Mouse (Mus musculus): Measurements from ENCODE around the gene Pxylp1.

Gene Pxylp1

DNA sequence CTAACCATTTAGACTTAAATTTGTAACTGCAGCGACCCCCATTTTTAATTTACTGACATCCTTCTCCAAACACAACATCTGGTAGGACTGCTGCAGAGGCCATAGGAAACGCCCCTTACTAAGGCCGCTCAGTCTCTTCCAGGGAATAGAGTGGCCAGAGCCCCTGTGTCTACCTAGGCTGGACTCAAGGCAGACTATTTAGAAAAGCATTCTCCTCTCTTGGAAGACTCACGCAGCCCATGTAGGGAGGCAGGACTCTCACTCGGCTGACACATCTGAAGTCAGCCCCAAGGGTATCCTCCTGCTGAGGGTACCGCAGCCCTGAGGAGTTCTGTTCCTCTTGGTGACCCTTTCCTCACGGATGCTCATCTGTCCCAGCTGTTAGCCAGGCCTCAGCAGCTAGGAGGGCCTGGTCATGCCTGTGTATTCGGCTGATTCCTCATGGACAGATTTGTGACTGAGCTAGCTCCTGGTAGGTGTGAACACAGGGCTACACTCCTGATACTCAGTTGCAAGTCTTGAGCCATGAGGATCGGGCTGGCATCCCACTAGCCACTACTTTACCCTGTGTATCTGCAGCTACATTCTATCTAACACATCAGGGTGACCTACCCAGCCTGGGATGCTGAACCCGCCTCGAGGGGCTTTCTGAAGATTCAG lies 73.5 kb downstream of the Pxylp1 start:
- no peak for DNase-seq

DNA sequence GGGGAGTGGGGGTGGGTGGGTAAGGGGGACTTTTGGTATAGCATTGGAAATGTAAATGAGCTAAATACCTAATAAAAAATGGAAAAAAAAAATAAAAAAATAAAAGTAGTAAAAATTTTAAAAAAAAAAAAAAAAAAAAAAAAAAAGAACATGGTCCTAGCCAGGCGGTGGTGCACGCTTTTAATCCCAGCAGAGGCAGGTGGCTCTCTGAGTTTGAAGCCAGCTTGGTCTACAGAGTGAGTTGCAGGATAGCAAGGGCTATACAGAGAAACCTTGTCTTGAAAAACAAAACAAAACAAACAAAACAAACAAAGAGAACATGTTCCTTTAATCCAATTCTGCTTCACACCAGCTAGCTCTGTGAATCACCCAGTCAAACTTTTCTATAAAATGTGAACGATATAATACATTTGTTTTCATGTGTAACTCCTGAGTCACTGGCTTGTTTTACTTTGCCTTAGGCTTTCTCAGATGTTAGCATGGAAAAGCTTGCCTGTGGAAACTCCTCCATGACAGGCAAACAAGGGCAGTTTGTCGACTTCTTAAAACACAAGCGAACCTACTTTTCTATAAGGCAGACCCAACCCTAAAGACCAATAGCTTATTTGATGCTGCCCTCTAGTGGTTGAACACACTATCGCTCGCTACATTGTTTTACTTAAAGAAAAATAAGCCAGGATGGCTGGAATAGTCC lies 74.2 kb downstream of the Pxylp1 start:
- peak; percentile 88 for DNase-seq

DNA sequence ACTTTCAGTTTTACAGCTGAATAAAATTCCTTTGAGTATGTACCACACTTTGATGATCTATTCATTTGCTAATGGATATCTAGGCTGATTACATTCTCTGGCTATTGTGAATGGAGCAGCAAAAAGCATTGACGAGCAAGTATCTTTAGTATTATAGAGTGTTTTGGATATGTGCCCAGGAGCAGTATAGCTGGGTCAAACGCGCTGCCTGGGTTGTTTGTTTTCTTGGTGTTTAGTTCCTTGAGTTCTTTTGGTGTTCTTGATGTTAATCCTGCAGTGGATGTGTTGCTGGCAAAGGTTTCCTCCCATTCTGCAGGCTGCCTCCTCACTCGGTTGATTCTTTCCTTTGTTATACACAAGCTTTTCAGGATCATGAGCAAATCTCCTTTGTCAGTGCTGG lies 80.5 kb downstream of the Pxylp1 start:
- DNase-seq, result no peak

DNA sequence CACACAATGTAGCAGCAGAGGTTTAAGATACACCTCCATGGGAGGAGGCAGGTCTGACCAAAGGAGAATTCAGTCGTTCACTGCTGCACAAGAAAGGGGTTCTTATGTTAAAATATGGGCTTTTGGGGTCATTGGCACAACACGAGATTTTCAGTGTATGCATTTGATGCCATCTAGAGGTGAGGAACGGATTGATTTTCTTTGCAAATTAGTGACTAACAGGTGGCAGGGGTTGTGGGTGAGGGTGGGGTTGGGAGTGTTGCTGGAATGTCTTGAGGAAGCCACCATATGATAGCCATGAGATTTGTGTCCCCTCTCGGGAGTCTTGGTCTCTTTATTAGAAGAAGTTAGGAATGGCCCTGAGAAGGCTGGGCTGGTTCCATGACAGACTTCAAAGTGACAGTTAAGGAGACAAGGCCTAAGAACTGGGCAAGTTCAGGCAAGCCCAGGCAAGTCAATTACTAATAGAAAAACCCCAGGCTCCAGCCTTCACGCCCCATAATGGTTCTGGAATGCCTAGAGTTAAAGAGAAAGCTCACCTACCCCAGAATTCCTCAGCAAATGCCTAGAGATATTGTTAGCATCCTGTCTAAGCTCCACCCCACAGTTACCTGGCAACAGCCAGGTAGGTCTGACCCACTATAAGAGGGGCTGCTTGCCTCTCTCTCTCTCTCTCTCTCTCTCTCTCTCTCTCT lies 92.2 kb downstream of the Pxylp1 start:
- DNase-seq, result peak; percentile 34

DNA sequence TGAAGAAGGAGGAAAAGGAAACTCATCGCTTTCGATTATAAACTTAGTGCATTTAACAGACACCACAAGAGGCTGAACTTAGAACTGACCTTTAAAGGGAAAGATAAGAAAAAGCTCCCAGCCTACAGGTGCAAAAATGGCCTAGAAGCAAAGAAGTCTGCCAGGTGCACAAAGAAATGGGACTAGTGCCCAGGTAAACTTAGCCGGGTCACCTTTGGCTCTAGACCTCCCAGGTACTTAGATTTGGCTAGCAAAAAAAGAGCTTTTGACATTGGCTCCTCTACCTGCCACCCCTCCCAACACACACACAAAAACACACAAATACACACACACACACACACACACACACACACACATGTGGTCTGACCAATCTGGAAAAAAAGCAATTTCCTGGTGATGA lies 95.2 kb downstream of the Pxylp1 start:
- DNase-seq, result no peak

DNA sequence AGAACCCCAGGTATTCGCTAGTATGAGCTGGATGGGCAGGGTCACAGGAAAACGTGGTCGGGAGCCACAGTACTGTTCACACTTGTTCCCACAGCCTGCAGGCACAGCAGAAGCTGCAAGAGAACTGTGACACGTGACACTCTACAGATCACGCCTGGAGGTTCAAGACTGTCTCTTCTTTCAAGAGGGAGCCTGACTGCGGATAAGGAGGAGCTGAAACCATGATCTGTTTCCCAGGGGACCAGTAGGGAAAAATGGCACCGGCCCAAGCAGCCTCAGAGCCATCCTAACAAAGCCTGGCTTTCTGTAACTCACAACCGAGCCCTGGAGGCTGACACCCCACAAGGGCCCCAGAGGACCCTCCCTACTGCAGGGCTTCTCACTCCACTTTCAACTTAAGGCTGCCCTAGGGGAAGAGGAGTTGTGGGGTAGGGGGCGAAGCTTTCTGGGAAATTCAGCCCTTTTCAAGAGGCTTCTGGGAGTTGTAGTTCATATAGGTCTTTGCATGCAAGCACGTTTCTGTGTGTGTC lies 97.0 kb downstream of the Pxylp1 start:
- peak; percentile 77 for DNase-seq

DNA sequence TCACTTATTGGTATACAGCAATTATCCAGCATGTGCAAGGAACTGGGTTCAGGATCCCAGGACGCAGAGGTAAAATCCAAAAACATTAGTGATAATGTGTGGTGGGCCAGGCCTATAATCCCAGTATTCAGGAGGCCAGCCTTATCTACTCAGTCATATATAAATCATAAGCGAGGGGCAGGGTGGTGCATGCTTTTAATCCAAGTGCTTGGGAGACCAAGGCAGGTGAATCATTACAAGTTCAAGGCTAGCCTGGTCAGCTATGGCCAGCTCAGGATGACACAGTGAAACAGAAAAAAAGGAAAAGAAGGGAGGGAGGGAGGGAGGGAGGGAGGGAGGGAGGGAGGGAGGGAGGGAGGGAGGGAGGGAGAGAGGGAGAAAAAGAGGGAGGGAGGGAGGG lies 97.9 kb downstream of the Pxylp1 start:
- no peak for DNase-seq

DNA sequence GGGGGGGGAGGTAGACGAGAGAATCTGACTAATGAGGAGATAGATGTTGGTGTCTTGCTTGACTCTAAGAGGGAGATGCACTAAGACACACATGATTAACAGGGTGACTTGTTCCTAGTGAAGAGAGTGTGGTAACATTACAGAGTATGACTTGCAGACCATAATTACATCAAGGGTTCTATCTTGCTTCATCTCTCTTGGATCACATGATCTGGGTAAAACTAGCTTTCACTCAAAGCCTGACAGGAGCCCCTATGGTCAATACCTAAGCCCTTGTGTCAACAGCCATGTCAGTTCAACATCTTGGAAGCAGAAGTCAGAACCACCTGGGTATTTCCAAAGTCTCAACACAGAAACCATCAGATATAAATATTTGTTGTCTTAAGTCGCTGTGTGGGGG lies 99.9 kb downstream of the Pxylp1 start:
- DNase-seq, result no peak

DNA sequence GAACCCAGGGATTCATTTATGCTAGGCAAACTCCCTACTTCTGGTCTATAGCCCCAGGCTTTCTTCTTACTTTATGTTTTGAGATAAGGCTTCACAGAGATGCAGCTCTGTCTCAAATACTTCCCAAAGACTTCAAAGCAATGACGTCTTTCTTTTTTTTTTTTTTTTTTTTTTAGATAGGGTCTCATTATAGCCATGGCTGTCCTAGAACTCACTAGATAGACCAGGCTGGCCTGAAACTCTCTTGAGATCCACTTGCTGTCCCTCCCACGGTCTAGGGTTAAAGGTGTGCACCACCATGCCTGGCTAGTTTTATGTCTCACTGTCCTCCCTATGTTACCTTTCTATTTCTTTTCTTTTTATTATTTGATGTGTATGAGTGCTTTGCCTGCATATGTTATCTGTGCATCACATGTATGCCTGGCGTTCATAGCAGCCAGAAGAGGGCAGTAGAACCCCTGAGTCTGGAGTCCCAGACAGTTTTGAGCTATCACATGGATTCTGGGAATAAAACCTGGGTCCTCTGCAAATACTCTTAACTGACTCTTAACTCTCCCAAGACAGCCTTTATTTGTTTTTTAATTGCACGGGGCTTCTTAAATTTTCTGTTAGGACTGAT lies 102.0 kb downstream of the Pxylp1 start:
- DNase-seq, result peak; percentile 37

DNA sequence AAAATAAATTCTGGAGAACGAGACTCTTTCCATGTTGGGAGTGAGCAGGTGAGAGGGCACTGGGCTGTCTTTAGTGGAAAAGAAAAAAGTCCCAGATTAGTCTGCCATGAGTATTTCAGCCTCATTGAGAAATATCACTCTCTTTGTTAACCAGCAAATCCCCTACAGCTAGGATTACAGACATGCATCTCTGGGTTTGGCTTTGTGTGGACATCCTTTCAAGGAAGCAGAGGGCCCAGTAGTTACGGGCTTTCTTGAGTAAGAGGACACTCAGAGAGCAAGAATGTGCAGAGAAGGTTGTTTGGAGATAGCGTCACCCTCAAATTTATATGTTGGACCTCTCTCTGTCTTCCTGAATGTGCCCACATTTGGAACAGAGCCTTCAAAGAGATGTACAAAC lies 102.6 kb downstream of the Pxylp1 start:
- no peak for DNase-seq

DNA sequence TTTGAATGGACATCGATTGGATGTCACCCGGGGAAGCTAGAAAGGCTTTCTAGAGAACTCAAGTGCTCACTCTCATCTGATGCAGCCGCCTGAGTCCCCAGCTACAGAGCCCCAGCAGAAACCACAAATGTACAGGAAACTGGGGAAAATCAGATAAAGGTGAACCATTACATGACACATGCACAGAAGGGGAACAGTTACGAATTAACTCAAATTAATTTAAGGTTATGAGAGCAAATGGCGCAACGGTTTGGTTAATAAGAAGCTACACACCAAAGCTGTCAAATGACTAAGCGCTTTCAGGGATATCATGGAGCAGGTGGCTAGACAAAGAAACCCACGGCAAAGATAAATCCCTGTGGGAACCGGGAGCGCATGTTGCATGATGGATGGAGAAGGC lies 104.7 kb downstream of the Pxylp1 start:
- DNase-seq, result no peak

DNA sequence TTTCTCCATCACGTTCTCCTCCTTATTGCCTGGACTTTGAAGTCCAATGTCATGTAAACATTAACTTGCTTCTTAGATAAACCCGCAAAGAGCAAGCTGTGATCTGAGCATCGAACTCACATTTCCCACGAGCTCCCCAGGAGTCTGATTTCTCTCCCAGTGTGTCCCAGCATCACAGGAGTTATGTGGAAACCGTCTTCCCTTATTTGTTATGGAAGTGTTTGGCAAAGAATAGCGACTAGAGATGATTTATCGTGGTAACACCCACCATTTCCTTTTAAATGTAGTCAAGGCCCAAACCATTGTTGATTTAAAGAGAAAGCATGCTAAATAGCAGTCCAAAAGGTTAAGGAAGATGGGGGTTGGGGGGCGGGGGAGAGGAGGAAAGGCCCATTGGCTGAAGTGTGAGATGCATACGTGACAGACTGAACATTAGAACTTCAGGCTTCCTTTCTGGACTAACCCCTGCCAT lies 106.6 kb downstream of the Pxylp1 start:
- no peak for DNase-seq

DNA sequence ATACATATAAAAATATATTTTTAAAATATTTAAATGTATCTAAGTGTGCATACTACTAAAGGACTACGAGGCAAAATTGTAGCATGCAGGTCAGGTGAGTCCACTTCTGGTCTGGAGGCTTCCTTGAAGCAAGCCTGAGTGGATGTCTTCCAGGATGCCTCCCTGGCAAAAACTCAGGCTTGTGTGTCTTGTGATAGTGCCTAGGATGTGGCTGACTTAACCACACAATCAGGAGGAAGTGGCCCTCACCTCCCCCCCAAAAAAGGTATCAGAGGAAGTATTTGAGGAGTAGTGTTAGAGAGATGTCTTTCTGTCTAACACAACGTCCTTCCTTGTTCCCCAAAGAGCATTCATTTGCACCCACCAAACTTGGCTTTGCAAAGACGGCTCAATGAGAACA lies 107.3 kb downstream of the Pxylp1 start:
- no peak for DNase-seq

DNA sequence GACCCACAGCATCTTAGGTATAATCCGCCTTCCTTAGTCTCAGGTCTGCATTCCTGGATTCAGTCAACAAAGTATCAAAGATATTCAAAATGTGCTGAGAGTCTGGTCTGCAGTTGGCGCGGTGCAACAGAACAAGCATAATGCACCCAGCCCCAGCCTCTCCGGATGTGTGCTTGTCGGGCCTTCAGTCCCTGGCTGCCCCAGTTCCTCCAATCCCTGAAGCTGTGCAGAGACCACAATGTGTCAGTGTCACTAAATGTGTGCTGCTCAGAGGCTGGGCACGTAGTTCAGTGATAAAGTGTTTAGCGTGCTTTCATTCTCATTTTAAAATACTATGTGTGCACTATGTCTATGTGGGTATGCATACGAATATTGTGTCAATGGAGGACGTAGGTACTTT lies 108.8 kb downstream of the Pxylp1 start:
- DNase-seq, result no peak

DNA sequence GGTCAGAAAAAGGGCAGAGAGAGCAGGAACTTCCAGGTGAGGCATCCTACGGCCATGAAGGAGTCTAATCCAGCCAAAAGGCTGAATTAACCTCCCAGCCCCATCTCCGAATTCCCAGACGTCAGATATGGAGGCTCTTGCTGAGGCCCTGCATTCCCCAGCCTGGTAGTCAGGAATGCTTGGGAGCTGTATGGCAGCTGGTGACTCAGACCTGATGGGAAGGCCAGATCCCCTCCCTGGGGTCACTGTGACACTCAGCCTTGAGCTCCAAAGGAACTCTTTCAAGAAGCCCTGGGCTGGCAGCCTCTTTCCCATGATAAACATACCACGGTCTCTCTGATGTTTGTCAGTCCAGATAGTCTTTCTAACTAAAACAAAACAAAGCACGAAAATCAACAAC lies 109.2 kb downstream of the Pxylp1 start:
- no peak for DNase-seq

DNA sequence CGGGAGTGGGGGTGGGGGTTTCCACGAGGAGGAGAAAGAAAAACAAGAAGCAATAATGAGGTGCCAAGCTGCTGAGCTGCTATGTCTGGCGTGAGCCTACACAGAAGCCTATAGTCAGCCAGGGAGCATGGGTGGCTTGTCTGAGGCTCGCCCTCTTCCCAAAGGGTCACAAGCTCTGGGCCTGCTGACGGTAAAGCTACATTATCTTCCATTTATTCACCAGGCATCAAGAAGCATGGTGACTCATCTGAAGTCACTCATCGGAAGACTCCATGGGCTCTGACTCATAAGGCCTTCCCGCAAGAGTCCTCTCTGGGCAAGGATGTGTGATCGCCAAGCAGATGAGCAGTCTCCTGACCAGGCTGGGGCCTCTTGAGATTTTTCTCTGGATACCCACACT lies 110.4 kb downstream of the Pxylp1 start:
- no peak for DNase-seq
